Mouse (Mus musculus) hindbrain, embryonic 10.5 days (tissue): ENCODE results near the gene Mark2. TPM values are rescaled to one million over a fixed set of nuclear protein-coding genes. Genes with fewer than 3 reads are reported as not detected.

Experiments
- DNase-seq: peaks from one replicate; pipeline ENCODE4 v3.0.0-alpha.2; 2017; ENCODE audit warnings: low spot score
- H3K27ac ChIP-seq: fragments of 300-500 bp; sonication (generic); 2 replicates; pipeline ENCODE4 v1.5.1; 2016; ENCODE audit warnings: mild to moderate bottlenecking, moderate library complexity
- H3K27me3 ChIP-seq: fragments of 300-500 bp; sonication (generic); 2 replicates; pipeline ENCODE4 v1.6.1; 2016; ENCODE audit warnings: mild to moderate bottlenecking; ENCODE audit not compliant: poor library complexity, insufficient read depth, severe bottlenecking
- H3K36me3 ChIP-seq: fragments of 300-500 bp; sonication (generic); 2 replicates; pipeline ENCODE4 v1.6.1; 2016; ENCODE audit warnings: mild to moderate bottlenecking, moderate library complexity
- H3K4me1 ChIP-seq: fragments of 300-500 bp; sonication (generic); replicated peaks from 2 replicates; pipeline ENCODE4 v1.6.1; 2016; ENCODE audit warnings: mild to moderate bottlenecking
- H3K4me3 ChIP-seq: fragments of 300-500 bp; sonication (generic); 2 replicates; pipeline ENCODE4 v1.5.1; 2016; ENCODE audit warnings: mild to moderate bottlenecking, moderate library complexity
- H3K9me3 ChIP-seq: fragments of 300-500 bp; sonication (generic); 2 replicates; pipeline ENCODE4 v1.6.1; 2016; ENCODE audit warnings: mild to moderate bottlenecking, moderate library complexity
- WGBS: fragments of 180-500 bp; shearing (Covaris S2); methylation state at CpG from one replicate; pipeline ENCODE4 v1.1.7; 2016; 5-methylcytosine and 5-hydroxymethylcytosine counted together
- polyA plus RNA-seq: library from polyadenylated mRNA; unstranded; fragments of >200 nt; fragmentation: Nextera tagmentation; extraction: Ambion mirVana; gene quantifications from 2 replicates; pipeline ENCODE4 v1.2.1, GENCODE M21; 2016

Gene Mark2
- polyA plus RNA-seq, 1 experiment from 2014 or later = 56.5 TPM

- H3K9me3 ChIP-seq = no peaks in the 10 kb centered on the region
- no peak for DNase-seq
- 0 out of 2 replicates have a peak, but pooled peaks cover under 1% of the 10 kb centered on the region for H3K27me3 ChIP-seq
- H3K4me1 ChIP-seq = peaks cover 26% of the 10 kb centered on the region
- 89% methylated on average over 4 of the region's 4 CpGs for WGBS
- peaks cover 65% of the 10 kb centered on the region for H3K36me3 ChIP-seq
- no peak overlapping the region for H3K4me3 ChIP-seq
- no peak overlapping the region for H3K27ac ChIP-seq
Measured at GRCm38 (mm10) chr19:7236742-7237141, 104.9 kb downstream of the Mark2 start.

- 94% methylated on average over 2 of the region's 2 CpGs for WGBS
- Histone ChIP-seq H3K36me3 (peaks cover 72% of the 10 kb centered on the region), H3K4me3 (no peak overlapping the region), H3K27me3 (no peaks in the 10 kb centered on the region), H3K4me1 (peaks cover 19% of the 10 kb centered on the region), H3K9me3 (no peaks in the 10 kb centered on the region), H3K27ac (no peak overlapping the region)
- DNase-seq = no peak
Measured at GRCm38 (mm10) chr19:7236011-7236410, 105.6 kb downstream of the Mark2 start.

- Histone ChIP-seq H3K9me3 (no peaks in the 10 kb centered on the region), H3K27me3 (no peaks in the 10 kb centered on the region), H3K4me1 (peaks cover 17% of the 10 kb centered on the region), H3K36me3 (peaks cover 78% of the 10 kb centered on the region), H3K4me3 (no peak overlapping the region), H3K27ac (no peak overlapping the region)
- WGBS = 94% methylated on average over 9 of the region's 9 CpGs
- DNase-seq = no peak
Measured at GRCm38 (mm10) chr19:7235461-7235860, 106.2 kb downstream of the Mark2 start.

GRCm38 (mm10) chr19:7234537-7235221 is 107.0 kb downstream of the Mark2 start:
- no peak overlapping the region for H3K27ac ChIP-seq
- WGBS = 63% methylated on average over 8 of the region's 8 CpGs
- peak; percentile 72 for DNase-seq
- no peaks in the 10 kb centered on the region for H3K9me3 ChIP-seq
- no peak overlapping the region for H3K4me3 ChIP-seq
- peaks cover 10% of the 10 kb centered on the region for H3K4me1 ChIP-seq
- H3K27me3 ChIP-seq = no peaks in the 10 kb centered on the region
- peaks cover 86% of the 10 kb centered on the region for H3K36me3 ChIP-seq

- no peaks in the 10 kb centered on the region for H3K4me1 ChIP-seq
- peaks cover 66% of the 10 kb centered on the region for H3K36me3 ChIP-seq
- H3K9me3 ChIP-seq = peaks cover 10% of the 10 kb centered on the region
- H3K27ac ChIP-seq = no peak overlapping the region
- DNase-seq = no peak
- H3K27me3 ChIP-seq = no peaks in the 10 kb centered on the region
- no peak overlapping the region for H3K4me3 ChIP-seq
- WGBS = 81% methylated on average over 6 of the region's 6 CpGs
Measured at GRCm38 (mm10) chr19:7226511-7226914, 115.1 kb downstream of the Mark2 start.

Other genes starting within 250 kb of the Mark2 start
- 3.1 and 4.0 TPM in 2 replicates for gene Flrt1, start 236.1 kb downstream of the Mark2 start, polyA plus RNA-seq
- gene Otub1, start 135.5 kb downstream of the Mark2 start, polyA plus RNA-seq = 273 and 309 TPM in 2 replicates
- 914 and 944 TPM in 2 replicates for gene Cox8a, start 124.2 kb downstream of the Mark2 start, polyA plus RNA-seq
- gene Naa40, start 100.7 kb downstream of the Mark2 start, polyA plus RNA-seq = 89.8 and 96.5 TPM in 2 replicates
- 72.0 and 79.1 TPM in 2 replicates for gene Rcor2, start 74.5 kb downstream of the Mark2 start, polyA plus RNA-seq
- gene Spindoc, start 41.1 kb upstream of the Mark2 start, polyA plus RNA-seq = 44.9 and 48.0 TPM in 2 replicates
- gene 2700081O15Rik, start 75.8 kb upstream of the Mark2 start, polyA plus RNA-seq = 7.0 and 8.6 TPM in 2 replicates
- 256 and 280 TPM in 2 replicates for gene Rtn3, start 141.4 kb upstream of the Mark2 start, polyA plus RNA-seq
- gene Atl3, start 152.2 kb upstream of the Mark2 start, polyA plus RNA-seq = 4.6 and 7.2 TPM in 2 replicates
- 4.6 and 4.7 TPM in 2 replicates for gene Pla2g16, start 215.6 kb upstream of the Mark2 start, polyA plus RNA-seq